Mouse (Mus musculus): Measurements from ENCODE around the gene Rcor3. TPM values are rescaled to one million over a fixed set of nuclear protein-coding genes. Genes with fewer than 3 reads are reported as not detected.
A peak's percentile ranks its signal among the peaks of the same experiment; 100 is the strongest.

Rcor3 gene
- polyA plus RNA-seq (2016; fragmentation: Nextera tagmentation; extraction: Ambion mirVana) = 26.4 and 26.8 TPM in 2 replicates

DNA sequence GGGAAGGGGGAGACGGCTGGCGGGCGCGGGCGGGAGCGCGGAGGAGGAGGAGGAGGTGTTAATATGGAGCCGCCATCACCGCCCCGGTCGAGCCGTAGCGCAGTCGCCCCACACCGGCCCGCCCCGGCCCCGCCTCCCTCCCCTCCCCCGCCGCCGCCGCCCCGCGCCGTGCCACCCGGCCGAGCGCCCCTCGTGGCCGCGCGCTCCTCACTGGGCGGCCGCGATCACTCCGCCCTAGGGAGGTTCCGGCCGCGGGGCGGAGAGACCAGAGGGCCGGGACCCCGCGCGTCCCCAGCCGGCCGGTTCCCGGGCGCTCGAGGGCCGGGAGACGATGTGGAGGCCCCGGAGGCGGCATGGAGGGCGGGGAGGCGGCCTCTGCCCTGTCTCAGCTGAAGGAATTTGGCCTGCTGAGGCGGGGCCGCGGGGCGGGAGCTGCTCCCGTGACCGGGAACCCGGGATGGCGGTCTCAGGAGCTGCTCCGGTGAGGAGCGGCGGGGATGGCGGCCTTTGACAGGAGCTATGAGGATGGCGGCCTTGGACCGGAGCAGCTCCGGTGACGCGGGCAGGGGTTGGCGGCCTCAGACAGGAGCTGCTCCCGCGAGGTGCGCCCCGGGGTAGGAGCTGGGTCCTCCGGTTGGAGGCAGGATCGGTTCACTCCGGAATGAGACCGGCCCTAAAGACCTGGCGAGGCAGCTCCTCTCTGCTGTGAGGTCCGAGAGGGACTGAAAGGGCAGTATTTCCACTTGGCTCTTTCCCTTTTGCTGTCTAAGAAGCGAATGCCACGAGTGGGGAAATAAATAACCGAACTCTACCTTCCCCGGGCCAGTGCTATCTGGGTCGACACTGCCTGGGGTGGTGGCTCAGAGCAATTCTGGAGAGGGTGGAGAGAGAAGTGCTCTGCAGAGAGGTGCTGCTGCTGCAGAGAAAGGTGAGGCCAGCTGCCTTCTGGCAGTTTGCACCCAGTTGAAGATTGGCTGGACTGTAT is at the start of gene Rcor3:
Rcor3 (minus strand) TSS at position 137 of the 985 bp plus-strand sequence.
- peak within 1 kb of the TSS; percentile 96 for H3K27ac ChIP-seq
- ATAC-seq (ENCODE audit: insufficient number of reproducible peaks, insufficient read depth, low FRiP score, low TSS enrichment) = peak; percentile 82
- no peaks in the 10 kb centered on the region for H3K36me3 ChIP-seq
- peak within 1 kb of the TSS; percentile 81 for H3K9ac ChIP-seq
- H3K9me3 ChIP-seq = no peaks in the 10 kb centered on the region
- no peaks in the 10 kb centered on the region for H3K27me3 ChIP-seq
- H3K4me1 ChIP-seq = peaks cover 8% of the 10 kb centered on the region
- peak within 1 kb of the TSS; percentile 97 for H3K4me2 ChIP-seq (replicated peaks)
- under 1% methylated on average over 46 of the region's 88 CpGs for WGBS
- H3K4me3 ChIP-seq = peak within 1 kb of the TSS; percentile 71

DNA sequence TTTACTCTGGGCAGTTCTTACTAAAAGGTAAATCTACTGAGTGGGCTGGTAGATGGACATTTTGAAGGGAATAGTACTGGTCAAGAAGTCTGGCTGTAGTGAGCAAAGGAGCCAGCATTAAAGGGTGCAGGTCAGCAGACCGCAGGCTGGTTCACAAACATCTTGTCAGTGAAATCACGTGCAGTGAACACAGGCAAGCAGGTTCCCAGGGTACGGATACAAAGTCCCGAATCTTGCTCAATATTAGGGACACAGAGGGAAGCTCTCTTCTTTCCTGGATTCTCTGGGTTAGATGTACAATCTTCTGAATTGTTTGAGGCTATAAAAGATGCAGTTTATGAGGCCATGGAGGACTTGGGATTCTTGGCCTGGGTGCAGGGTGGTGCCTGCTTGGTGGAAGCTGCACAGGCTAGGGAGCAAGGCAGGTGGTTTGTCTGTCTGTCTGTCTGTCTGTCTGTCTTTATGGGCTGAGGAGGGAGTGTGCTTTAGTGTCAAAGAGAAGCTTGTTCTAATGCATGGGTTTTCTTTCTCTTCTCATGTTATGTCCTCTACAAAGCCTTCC is 43.9 kb upstream of the Rcor3 start:
- H3K4me2 ChIP-seq (replicated peaks) = no peak overlapping the region
- H3K4me1 ChIP-seq = no peaks in the 10 kb centered on the region
- H3K27ac ChIP-seq = no peak overlapping the region
- 84% methylated on average over 4 of the region's 4 CpGs for WGBS
- no peak for ATAC-seq (ENCODE audit: insufficient number of reproducible peaks, insufficient read depth, low FRiP score, low TSS enrichment)
- no peak overlapping the region for H3K9ac ChIP-seq
- H3K27me3 ChIP-seq = no peaks in the 10 kb centered on the region
- no peaks in the 10 kb centered on the region for H3K36me3 ChIP-seq
- no peak overlapping the region for H3K4me3 ChIP-seq
- no peaks in the 10 kb centered on the region for H3K9me3 ChIP-seq

DNA sequence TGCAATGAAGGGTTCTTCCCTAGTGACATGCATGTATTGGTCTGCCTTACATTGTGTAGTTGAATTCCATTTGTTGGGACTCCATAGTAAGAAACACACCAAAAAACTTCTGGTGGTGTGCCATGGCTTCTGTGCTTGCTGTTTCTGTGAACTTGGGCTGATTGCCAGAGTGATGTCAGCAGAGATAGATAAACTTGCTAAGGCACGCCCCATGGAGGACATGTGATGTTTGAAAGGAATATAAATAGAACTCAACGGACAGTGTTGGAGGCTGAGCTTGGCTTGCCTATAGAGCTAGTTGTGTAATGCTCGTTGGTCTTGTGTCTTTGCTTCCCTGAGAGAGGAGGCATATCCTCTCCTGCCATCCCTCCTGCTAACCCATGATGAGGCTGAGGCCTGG is 42.0 kb upstream of the Rcor3 start:
- Histone ChIP-seq H3K4me3 (no peak overlapping the region), H3K4me2 (replicated peaks) (no peak overlapping the region), H3K36me3 (no peaks in the 10 kb centered on the region), H3K9ac (no peak overlapping the region), H3K27me3 (no peaks in the 10 kb centered on the region), H3K27ac (no peak overlapping the region), H3K4me1 (no peaks in the 10 kb centered on the region), H3K9me3 (no peaks in the 10 kb centered on the region)
- 77% methylated on average over 3 of the region's 3 CpGs for WGBS
- ATAC-seq (ENCODE audit: insufficient number of reproducible peaks, insufficient read depth, low FRiP score, low TSS enrichment) = no peak

DNA sequence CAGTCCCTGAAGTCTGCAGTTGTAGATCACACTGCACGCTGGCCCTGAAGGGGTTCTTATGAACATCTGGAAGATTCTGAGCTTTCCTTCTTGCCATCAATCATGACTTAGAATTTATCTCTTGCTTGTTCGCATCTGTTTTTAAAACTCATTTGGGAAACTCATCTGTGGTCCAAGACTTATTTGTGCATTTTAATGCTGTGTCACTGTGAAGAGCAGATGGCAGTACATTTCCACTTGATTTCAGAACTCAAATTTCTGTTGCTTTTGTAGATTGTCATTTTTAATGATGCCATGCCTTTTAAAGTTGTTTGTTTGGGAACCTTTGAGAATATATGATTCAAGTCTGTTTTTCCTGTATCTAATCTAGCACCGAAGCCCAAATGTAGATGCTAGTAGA is 33.6 kb upstream of the Rcor3 start:
- Histone ChIP-seq H3K27me3 (no peaks in the 10 kb centered on the region), H3K9ac (no peak overlapping the region), H3K27ac (no peak overlapping the region), H3K36me3 (no peaks in the 10 kb centered on the region), H3K4me3 (no peak overlapping the region), H3K4me2 (replicated peaks) (no peak overlapping the region), H3K4me1 (no peaks in the 10 kb centered on the region), H3K9me3 (no peaks in the 10 kb centered on the region)
- no peak for ATAC-seq (ENCODE audit: insufficient number of reproducible peaks, insufficient read depth, low FRiP score, low TSS enrichment)
- 89% methylated on average over 3 of the region's 3 CpGs for WGBS

DNA sequence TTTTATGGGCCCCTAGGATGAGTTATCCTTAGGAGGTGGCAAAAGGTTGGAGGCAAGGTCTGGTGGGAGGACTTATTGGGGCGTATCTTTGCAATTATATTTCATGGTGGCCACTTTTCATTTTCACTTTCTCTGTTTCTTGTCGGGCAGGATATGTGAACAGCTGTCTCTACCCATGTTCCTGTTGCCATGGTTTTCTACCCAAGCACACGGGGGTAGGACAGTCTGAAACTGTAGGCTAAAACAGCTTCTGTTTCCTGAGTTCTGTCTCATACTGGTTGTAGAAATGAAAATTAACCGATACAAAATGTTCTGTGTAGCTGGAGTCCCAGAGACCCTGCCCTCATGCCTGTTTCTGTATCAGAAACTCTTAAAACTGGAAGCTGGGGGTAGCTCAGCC is 13.3 kb upstream of the Rcor3 start:
- no peaks in the 10 kb centered on the region for H3K9me3 ChIP-seq
- H3K27me3 ChIP-seq = no peaks in the 10 kb centered on the region
- no peak overlapping the region for H3K4me2 ChIP-seq (replicated peaks)
- H3K27ac ChIP-seq = no peak overlapping the region
- no peaks in the 10 kb centered on the region for H3K4me1 ChIP-seq
- H3K36me3 ChIP-seq = no peaks in the 10 kb centered on the region
- no peak for ATAC-seq (ENCODE audit: insufficient number of reproducible peaks, insufficient read depth, low FRiP score, low TSS enrichment)
- WGBS = 87% methylated on average over 4 of the region's 4 CpGs
- H3K4me3 ChIP-seq = no peak overlapping the region
- no peak overlapping the region for H3K9ac ChIP-seq

DNA sequence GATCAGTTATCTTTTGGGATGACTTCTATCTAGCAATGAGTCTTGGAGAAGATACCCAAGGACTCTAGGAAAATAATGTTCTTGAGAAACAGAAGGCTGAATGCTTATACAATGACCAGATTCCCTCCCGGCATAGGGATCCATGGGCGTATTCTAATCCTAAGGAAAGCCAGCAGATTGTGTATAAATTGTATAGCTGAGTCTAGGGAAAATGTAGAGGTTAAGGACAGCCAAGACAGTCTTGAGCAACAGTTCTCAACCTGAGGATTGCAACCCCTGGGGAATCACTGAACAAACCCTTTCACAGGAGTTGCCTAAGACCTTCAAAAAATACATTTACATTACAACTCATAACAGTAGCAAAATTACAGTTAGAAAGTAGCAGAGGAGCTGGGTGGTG is 2.5 kb upstream of the Rcor3 start:
- Histone ChIP-seq H3K4me2 (replicated peaks) (no peak overlapping the region), H3K36me3 (no peaks in the 10 kb centered on the region), H3K27me3 (no peaks in the 10 kb centered on the region), H3K9ac (no peak overlapping the region), H3K4me1 (peaks cover 8% of the 10 kb centered on the region), H3K9me3 (no peaks in the 10 kb centered on the region), H3K27ac (no peak overlapping the region), H3K4me3 (no peak overlapping the region)
- no peak for ATAC-seq (ENCODE audit: insufficient number of reproducible peaks, insufficient read depth, low FRiP score, low TSS enrichment)
- 97% methylated on average over 2 of the region's 2 CpGs for WGBS

DNA sequence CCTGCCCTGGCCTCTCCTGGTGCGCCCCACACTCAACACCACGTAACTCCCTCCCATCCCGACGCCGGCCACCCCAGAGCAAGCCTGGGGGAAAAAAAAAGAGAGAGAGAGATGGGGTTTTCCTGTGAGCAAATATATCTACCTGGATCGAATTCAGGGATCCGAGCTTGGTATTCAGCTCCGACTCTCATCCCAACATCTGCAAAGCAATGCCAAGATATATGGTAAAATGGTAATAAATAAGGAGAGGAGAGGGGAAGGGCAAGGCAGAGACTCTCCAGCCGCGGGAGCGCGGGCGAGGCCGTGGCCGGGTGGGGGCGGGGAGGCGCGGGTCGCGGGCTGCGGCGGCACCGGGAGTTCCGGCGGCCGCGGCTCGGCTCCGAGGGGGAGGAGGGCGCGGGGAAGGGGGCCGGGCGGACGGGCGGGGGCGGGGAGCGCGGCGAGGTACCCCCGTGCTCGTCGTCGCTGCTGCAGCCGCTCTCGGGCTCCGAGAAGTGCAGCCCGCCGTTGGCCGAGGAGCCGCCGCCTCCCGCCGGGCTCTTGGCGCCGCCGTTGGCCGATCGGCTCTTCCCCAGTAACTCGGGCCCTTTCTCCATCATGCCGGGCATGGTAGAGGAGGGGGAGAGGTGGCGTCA is 454 bp downstream of the Rcor3 start:
- peak overlapping the region; percentile 96 for H3K27ac ChIP-seq
- H3K36me3 ChIP-seq = no peaks in the 10 kb centered on the region
- peak overlapping the region; percentile 81 for H3K9ac ChIP-seq
- H3K27me3 ChIP-seq = no peaks in the 10 kb centered on the region
- 0% methylated on average over 27 of the region's 61 CpGs for WGBS
- H3K4me3 ChIP-seq = peak overlapping the region; percentile 71
- H3K4me1 ChIP-seq = peaks cover 8% of the 10 kb centered on the region
- H3K9me3 ChIP-seq = no peaks in the 10 kb centered on the region
- no peak for ATAC-seq (ENCODE audit: insufficient number of reproducible peaks, insufficient read depth, low FRiP score, low TSS enrichment)
- H3K4me2 ChIP-seq (replicated peaks) = peak overlapping the region; percentile 97

DNA sequence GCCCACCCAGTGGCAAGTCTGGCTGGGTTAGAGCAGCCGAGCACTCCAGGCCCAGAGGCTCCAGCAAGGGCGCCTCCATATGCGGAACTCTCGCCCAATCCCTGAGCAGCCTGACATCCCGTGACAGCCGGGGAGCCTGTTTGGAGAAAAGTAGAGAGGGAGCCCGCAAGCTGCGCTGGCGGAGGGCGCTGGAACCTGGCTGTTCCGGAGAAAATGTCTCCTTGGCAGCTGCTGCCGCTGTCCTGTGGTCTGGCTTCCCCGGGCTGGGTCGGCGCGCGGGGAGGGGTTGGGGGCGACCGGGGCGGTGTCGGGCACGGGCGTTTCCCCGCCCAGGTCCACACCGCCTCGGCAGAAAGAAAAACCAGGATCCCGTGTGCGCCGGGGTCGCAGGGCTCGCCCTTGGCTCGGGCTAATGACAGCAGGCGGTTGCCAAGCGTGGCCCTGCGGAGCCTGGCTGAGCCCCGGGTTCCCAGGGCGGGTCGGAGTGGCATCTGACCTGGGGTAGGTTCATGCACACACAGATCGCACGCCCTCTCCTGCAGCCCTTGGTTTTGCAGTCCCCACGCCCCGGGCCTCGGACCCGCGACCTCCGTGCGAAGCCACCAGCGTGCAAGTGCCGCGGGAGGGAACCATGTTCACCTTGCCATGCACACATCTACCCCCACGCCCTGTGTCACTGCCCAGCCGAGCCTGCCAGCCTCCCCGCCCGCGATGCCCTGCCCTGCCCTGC is 1.1 kb downstream of the Rcor3 start:
- under 1% methylated on average over 55 of the region's 55 CpGs for WGBS
- Histone ChIP-seq H3K4me1 (peaks cover 8% of the 10 kb centered on the region), H3K36me3 (no peaks in the 10 kb centered on the region), H3K4me2 (replicated peaks) (peak overlapping the region; percentile 97), H3K9me3 (no peaks in the 10 kb centered on the region), H3K4me3 (peak overlapping the region; percentile 71), H3K27ac (peak overlapping the region; percentile 96), H3K27me3 (no peaks in the 10 kb centered on the region), H3K9ac (peak overlapping the region; percentile 81)
- ATAC-seq (ENCODE audit: insufficient number of reproducible peaks, insufficient read depth, low FRiP score, low TSS enrichment) = peak; percentile 93

DNA sequence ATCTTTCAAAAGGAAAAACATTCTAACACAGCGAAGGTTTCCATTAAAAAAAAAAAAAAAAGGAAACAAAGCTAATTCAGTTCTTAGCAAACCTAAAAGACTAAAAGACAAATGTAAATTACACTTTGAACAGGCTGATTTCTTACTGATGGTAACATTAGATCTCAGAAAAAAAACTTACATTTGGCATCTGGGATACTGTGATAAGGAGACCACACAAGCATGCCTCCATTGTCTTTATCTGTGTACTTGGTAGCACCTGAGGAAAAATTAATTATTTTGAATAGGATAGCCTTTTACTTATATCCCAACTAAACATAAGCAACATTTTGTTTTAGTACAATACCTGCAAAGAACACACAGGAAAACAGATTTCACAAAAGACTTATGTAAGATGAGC is 7.7 kb downstream of the Rcor3 start:
- ATAC-seq (ENCODE audit: insufficient number of reproducible peaks, insufficient read depth, low FRiP score, low TSS enrichment) = no peak

DNA sequence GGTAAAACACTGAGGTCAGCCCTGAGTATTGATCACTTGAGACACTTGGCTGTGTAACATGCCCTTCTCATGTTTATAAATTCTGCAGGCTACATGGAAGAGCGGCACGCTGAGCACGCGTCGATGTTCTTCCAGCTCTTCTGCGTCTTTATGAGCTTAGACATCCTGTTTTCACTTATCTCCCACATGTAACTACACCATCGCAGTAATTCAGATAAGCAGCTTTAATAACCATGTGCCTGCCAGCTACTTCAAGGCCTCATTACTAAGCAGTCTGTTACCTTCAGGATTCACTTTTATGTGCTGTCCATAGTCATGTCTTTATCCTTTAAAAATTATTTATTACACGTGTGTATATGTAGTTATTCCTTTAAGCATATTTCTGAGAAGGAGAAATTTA is 9.5 kb downstream of the Rcor3 start:
- no peaks in the 10 kb centered on the region for H3K27me3 ChIP-seq
- no peak overlapping the region for H3K27ac ChIP-seq
- no peak overlapping the region for H3K9ac ChIP-seq
- no peak overlapping the region for H3K4me3 ChIP-seq
- no peaks in the 10 kb centered on the region for H3K4me1 ChIP-seq
- H3K9me3 ChIP-seq = no peaks in the 10 kb centered on the region
- H3K4me2 ChIP-seq (replicated peaks) = no peak overlapping the region
- 92% methylated on average over 8 of the region's 8 CpGs for WGBS
- ATAC-seq (ENCODE audit: insufficient number of reproducible peaks, insufficient read depth, low FRiP score, low TSS enrichment) = no peak
- H3K36me3 ChIP-seq = peaks cover 20% of the 10 kb centered on the region

More for the DNA sequence above, 7.7 kb downstream of the Rcor3 start:
- no peaks in the 10 kb centered on the region for H3K9me3 ChIP-seq
- no peak overlapping the region for H3K4me3 ChIP-seq
- H3K27ac ChIP-seq = no peak overlapping the region
- WGBS = 86% methylated on average over 1 of the region's 1 CpGs
- H3K4me1 ChIP-seq = no peaks in the 10 kb centered on the region
- no peaks in the 10 kb centered on the region for H3K27me3 ChIP-seq
- peaks cover 12% of the 10 kb centered on the region for H3K36me3 ChIP-seq
- H3K9ac ChIP-seq = no peak overlapping the region
- H3K4me2 ChIP-seq (replicated peaks) = no peak overlapping the region

DNA sequence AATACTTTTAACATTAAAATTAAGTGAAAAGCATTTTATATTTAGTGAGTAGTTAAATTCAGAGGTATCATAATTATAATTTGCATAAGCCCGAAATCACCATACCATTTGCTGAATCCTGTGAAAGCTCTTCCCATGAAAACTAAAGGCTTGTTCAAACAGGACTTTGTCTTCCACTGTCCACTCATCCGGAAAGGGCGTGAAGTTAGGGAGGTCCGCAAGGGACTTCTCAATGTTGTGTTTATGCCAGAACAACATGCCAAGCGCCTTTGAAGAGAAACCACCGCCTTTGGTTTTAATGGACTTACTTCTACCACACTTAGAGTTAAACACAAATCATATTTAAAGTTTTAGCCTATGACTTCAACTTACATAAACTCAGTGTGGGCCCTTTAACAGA is 12.1 kb downstream of the Rcor3 start:
- Histone ChIP-seq H3K27ac (no peak overlapping the region), H3K9ac (no peak overlapping the region), H3K4me2 (replicated peaks) (no peak overlapping the region), H3K27me3 (no peaks in the 10 kb centered on the region), H3K4me3 (no peak overlapping the region), H3K9me3 (no peaks in the 10 kb centered on the region), H3K4me1 (no peaks in the 10 kb centered on the region), H3K36me3 (peaks cover 40% of the 10 kb centered on the region)
- ATAC-seq (ENCODE audit: insufficient number of reproducible peaks, insufficient read depth, low FRiP score, low TSS enrichment) = no peak
- WGBS = 93% methylated on average over 6 of the region's 6 CpGs
